Mouse (Mus musculus) MEL (cell line): Measurements from ENCODE around the gene Gtse1. TPM values are rescaled to one million over a fixed set of nuclear protein-coding genes. Genes with fewer than 3 reads are reported as not detected.

Experiments
- DNase-seq: peaks from one replicate; pipeline ENCODE4 v3.0.0; 2011; ENCODE audit warnings: low read depth, low spot score
- H3K27ac ChIP-seq: 2 replicates; pipeline ENCODE4 v1.5.1; 2012; ENCODE audit warnings: low read depth, mild to moderate bottlenecking, control low read depth, low read length, moderate library complexity; ENCODE audit not compliant: control insufficient read depth
- H3K27me3 ChIP-seq, 2 experiments: fragments of 150-350 bp in 1 of 2; sonication (generic) in 1 of 2; 2 replicates each; pipeline ENCODE4 v1.6.1; 2012; ENCODE audit warnings: low read length in 2 of 2, mild to moderate bottlenecking in 2 of 2, improper control_type of control experiment in 1 of 2, moderate library complexity in 1 of 2; ENCODE audit not compliant: insufficient read depth in 2 of 2, control insufficient read depth in 1 of 2
- H3K36me3 ChIP-seq, 2 experiments: 2 replicates each; pipeline ENCODE4 v1.6.1; 2012 to 2014; ENCODE audit warnings: low read length in 2 of 2, improper control_type of control experiment in 1 of 2, inconsistent platforms in 1 of 2, mild to moderate bottlenecking in 1 of 2; ENCODE audit not compliant: insufficient read depth in 2 of 2, control insufficient read depth in 1 of 2
- H3K4me1 ChIP-seq, 2 experiments: fragments of 150-350 bp in 1 of 2; sonication (generic) in 1 of 2; 2 replicates each; pipeline ENCODE4 v1.6.1; 2012; ENCODE audit warnings: low read length in 2 of 2, improper control_type of control experiment in 1 of 2, mild to moderate bottlenecking in 1 of 2; ENCODE audit not compliant: insufficient read depth in 2 of 2, control insufficient read depth in 1 of 2
- H3K4me3 ChIP-seq, 2 experiments: fragments of 150-350 bp in 1 of 2; sonication (generic) in 1 of 2; 2 replicates each; pipeline ENCODE4 v1.5.1; 2012; ENCODE audit warnings: low read depth in 2 of 2, low read length in 2 of 2, mild to moderate bottlenecking in 2 of 2, moderate library complexity in 2 of 2, control low read depth in 1 of 2, improper control_type of control experiment in 1 of 2; ENCODE audit not compliant: control insufficient read depth in 1 of 2, insufficient read depth in 1 of 2
- H3K79me2 ChIP-seq: 2 replicates; pipeline ENCODE4 v1.6.1; 2012; ENCODE audit warnings: mild to moderate bottlenecking, low read length, moderate library complexity; ENCODE audit not compliant: control insufficient read depth, poor library complexity, insufficient read depth
- H3K9ac ChIP-seq: 2 replicates; pipeline ENCODE4 v1.6.1; 2012; ENCODE audit warnings: low read depth, mild to moderate bottlenecking, control low read depth, low read length, moderate library complexity; ENCODE audit not compliant: control insufficient read depth, poor library complexity, severe bottlenecking
- H3K9me3 ChIP-seq: fragments of 150-350 bp; sonication (generic); replicated peaks from 2 replicates; pipeline ENCODE4 v1.6.1; 2012; ENCODE audit warnings: mild to moderate bottlenecking, low read length, improper control_type of control experiment, moderate library complexity; ENCODE audit not compliant: insufficient read depth
- CHD1 ChIP-seq: IDR thresholded peaks from 2 replicates; pipeline ENCODE4 v1.6.1; 2012; ENCODE audit warnings: low read depth, mild to moderate bottlenecking, inconsistent platforms, low read length, improper control_type of control experiment
- CTCF ChIP-seq, 3 experiments: IDR thresholded peaks in 2 of 3; conservative IDR thresholded peaks in 1 of 3; 2 replicates each; pipeline ENCODE4 v1.5.1; 2011 to 2012; ENCODE audit warnings: low read length in 3 of 3, low read depth in 2 of 3, mild to moderate bottlenecking in 2 of 3, improper control_type of control experiment in 1 of 3, inconsistent platforms in 1 of 3, mixed read lengths in 1 of 3, moderate library complexity in 1 of 3; ENCODE audit not compliant: control insufficient read depth in 1 of 3, insufficient read depth in 1 of 3, poor library complexity in 1 of 3, severe bottlenecking in 1 of 3
- ELF1 ChIP-seq: IDR thresholded peaks from 2 replicates; pipeline ENCODE4 v1.6.1; 2014; ENCODE audit warnings: low read depth, mild to moderate bottlenecking, inconsistent platforms, low read length, improper control_type of control experiment, moderate library complexity
- EP300 ChIP-seq, 2 experiments: IDR thresholded peaks; 2 replicates each; pipeline ENCODE4 v1.6.1; 2011; ENCODE audit warnings: improper control_type of control experiment in 2 of 2, low read length in 2 of 2, low read depth in 1 of 2, mild to moderate bottlenecking in 1 of 2
- GATA1 ChIP-seq: IDR thresholded peaks from 2 replicates; pipeline ENCODE4 v1.6.1; 2011; ENCODE audit warnings: low read depth, low read length, improper control_type of control experiment
- HCFC1 ChIP-seq: IDR thresholded peaks from 2 replicates; pipeline ENCODE4 v1.6.1; 2012; ENCODE audit warnings: low read depth, mild to moderate bottlenecking, inconsistent platforms, low read length, improper control_type of control experiment, moderate library complexity
- JUND ChIP-seq: IDR thresholded peaks from 2 replicates; pipeline ENCODE4 v1.6.1; 2011; ENCODE audit warnings: low read depth, mild to moderate bottlenecking, improper control_type of control experiment, low read length
- KAT2A ChIP-seq: conservative IDR thresholded peaks from 2 replicates; pipeline ENCODE4 v1.6.1; 2012; ENCODE audit warnings: low read depth, low read length, improper control_type of control experiment, inconsistent platforms
- MAX ChIP-seq: IDR thresholded peaks from 2 replicates; pipeline ENCODE4 v1.6.1; 2011; ENCODE audit warnings: low read length, improper control_type of control experiment
- MAZ ChIP-seq: IDR thresholded peaks from 2 replicates; pipeline ENCODE4 v1.6.1; 2012; ENCODE audit warnings: low read depth, mild to moderate bottlenecking, inconsistent platforms, low read length, improper control_type of control experiment
- MEF2A ChIP-seq: IDR thresholded peaks from 2 replicates; pipeline ENCODE4 v1.6.1; 2014; ENCODE audit warnings: low read depth, mild to moderate bottlenecking, inconsistent platforms, low read length, improper control_type of control experiment; ENCODE audit not compliant: poor library complexity, insufficient replicate concordance, severe bottlenecking; ENCODE audit errors: extremely low read depth
- MYB ChIP-seq: IDR thresholded peaks from 2 replicates; pipeline ENCODE4 v1.6.1; 2011; ENCODE audit warnings: mild to moderate bottlenecking, low read depth, low read length, improper control_type of control experiment
- NELFE ChIP-seq: IDR thresholded peaks from 2 replicates; pipeline ENCODE4 v1.6.1; 2011; ENCODE audit warnings: low read depth, low read length, improper control_type of control experiment
- NRF1 ChIP-seq: IDR thresholded peaks from 2 replicates; pipeline ENCODE4 v1.6.1; 2014; ENCODE audit warnings: low read depth, mild to moderate bottlenecking, inconsistent platforms, low read length, improper control_type of control experiment, moderate library complexity; ENCODE audit not compliant: poor library complexity, insufficient read depth, severe bottlenecking
- POLR2A ChIP-seq, 2 experiments: IDR thresholded peaks; 2 replicates each; pipeline ENCODE4 v1.6.1; 2011 to 2012; ENCODE audit warnings: low read length in 2 of 2, mild to moderate bottlenecking in 2 of 2, control low read depth in 1 of 2, improper control_type of control experiment in 1 of 2, low read depth in 1 of 2, moderate library complexity in 1 of 2; ENCODE audit not compliant: control insufficient read depth in 1 of 2, insufficient read depth in 1 of 2, poor library complexity in 1 of 2
- POLR2AphosphoS2 ChIP-seq: IDR thresholded peaks from 2 replicates; pipeline ENCODE4 v1.6.1; 2011; ENCODE audit warnings: low read length, improper control_type of control experiment
- POLR2AphosphoS5 ChIP-seq: IDR thresholded peaks from 2 replicates; pipeline ENCODE4 v1.6.1; 2012; ENCODE audit warnings: low read depth, borderline replicate concordance, mild to moderate bottlenecking, inconsistent platforms, low read length, moderate library complexity, mixed read lengths
- RAD21 ChIP-seq: IDR thresholded peaks from 2 replicates; pipeline ENCODE4 v1.6.1; 2011; ENCODE audit warnings: mild to moderate bottlenecking, low read depth, low read length, improper control_type of control experiment
- RCOR1 ChIP-seq: IDR thresholded peaks from 2 replicates; pipeline ENCODE4 v1.6.1; 2012; ENCODE audit warnings: low read depth, mild to moderate bottlenecking, inconsistent platforms, low read length, improper control_type of control experiment
- TAL1 ChIP-seq: IDR thresholded peaks from 2 replicates; pipeline ENCODE4 v1.6.1; 2012; ENCODE audit warnings: mild to moderate bottlenecking, inconsistent platforms, low read length, moderate library complexity, mixed read lengths
- TBP ChIP-seq: IDR thresholded peaks from 2 replicates; pipeline ENCODE4 v1.8.0; 2011; ENCODE audit warnings: low read depth, low read length, improper control_type of control experiment
- USF2 ChIP-seq, 2 experiments: IDR thresholded peaks; 2 replicates each; pipeline ENCODE4 v1.6.1; 2011 to 2012; ENCODE audit warnings: improper control_type of control experiment in 2 of 2, low read length in 2 of 2, borderline replicate concordance in 1 of 2, inconsistent platforms in 1 of 2, low read depth in 1 of 2, mild to moderate bottlenecking in 1 of 2; ENCODE audit not compliant: insufficient read depth in 1 of 2
- ZC3H11A ChIP-seq: IDR thresholded peaks from 2 replicates; pipeline ENCODE4 v1.6.1; 2012; ENCODE audit warnings: low read depth, mild to moderate bottlenecking, inconsistent platforms, low read length, improper control_type of control experiment
- ZKSCAN1 ChIP-seq: IDR thresholded peaks from 2 replicates; pipeline ENCODE4 v1.6.1; 2012; ENCODE audit warnings: low read depth, mild to moderate bottlenecking, inconsistent platforms, low read length, improper control_type of control experiment, moderate library complexity
- ZMIZ1 ChIP-seq: IDR thresholded peaks from 2 replicates; pipeline ENCODE4 v1.6.1; 2012; ENCODE audit warnings: low read depth, mild to moderate bottlenecking, inconsistent platforms, low read length, improper control_type of control experiment, moderate library complexity
- ZNF384 ChIP-seq: IDR thresholded peaks from 2 replicates; pipeline ENCODE4 v1.6.1; 2012; ENCODE audit warnings: low read depth, mild to moderate bottlenecking, inconsistent platforms, low read length, improper control_type of control experiment
- polyA plus RNA-seq, 2 experiments: library from polyadenylated mRNA; stranded (reverse) in 1 of 2; unstranded in 1 of 2; fragments of >175 nt in 1 of 2; fragments of >200 nt in 1 of 2; gene quantifications; 2 replicates each; pipeline versions ENCODE4 v1.2.1 to v1.2.4; 2012; ENCODE audit warnings: low replicate concordance in 2 of 2, low read depth in 1 of 2; ENCODE audit not compliant: insufficient read length in 2 of 2, insufficient read depth in 1 of 2, missing spikeins in 1 of 2
- total RNA-seq: library from RNA; depleted of rRNA; stranded (reverse); fragments of 300-350 nt; gene quantifications from 2 replicates; pipeline ENCODE4 v1.2.3, GENCODE M21; 2012

The Gtse1 gene
- total and polyA plus RNA-seq, 3 experiments: 22.6 to 38.3 TPM; not detected in 1

DNA sequence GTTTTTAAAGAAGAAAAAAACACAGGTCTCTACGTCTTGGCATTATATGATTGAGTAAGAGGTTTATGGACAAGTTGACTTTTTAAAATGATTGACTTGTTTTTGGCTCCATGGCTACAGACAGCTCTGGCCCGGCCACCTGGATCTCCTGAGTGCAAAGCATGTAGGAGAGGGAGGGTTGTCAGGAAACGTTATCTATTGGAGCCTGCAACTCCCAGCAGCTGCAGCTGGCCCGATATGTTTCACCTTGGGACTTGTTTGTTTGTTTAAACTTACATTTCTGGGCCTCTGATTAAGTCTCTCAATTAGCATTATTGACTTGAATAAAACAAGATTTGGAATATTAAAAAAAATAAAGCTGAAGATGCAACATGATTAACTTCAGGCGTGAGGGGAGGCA, 32.9 kb upstream of the Gtse1 start (continued):
- no peak for TF ChIP-seq CHD1

DNA sequence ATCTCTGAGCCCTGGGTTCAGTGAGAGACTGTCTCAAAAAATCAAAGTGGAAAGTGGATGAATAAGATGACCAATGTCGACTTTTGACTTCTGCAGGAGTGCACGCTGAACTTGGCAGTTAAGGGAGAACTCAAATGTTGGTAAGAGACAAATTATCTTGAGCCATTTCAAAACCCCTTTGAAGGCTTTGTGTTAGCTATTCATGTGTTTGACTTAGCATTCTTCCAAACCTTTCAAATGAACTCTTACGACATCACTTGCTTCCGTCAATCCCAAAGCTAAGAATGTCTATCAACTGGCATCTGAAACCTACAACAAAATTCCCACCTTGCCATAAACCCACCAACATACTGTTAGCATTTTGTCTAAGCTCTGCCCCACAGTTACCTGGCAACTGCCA, 31.5 kb upstream of the Gtse1 start:
- H3K79me2 ChIP-seq: no peaks in the 10 kb centered on the region
- no peak for TF ChIP-seq USF2 (IDR thresholded peaks at IDR 0.05; ENCODE audit: borderline replicate concordance in 1 of 2, insufficient read depth in 1 of 2, low read depth in 1 of 2, low read length in 2 of 2)
- no peak for TF ChIP-seq MAX
- no peak for TF ChIP-seq ELF1
- TF ChIP-seq MEF2A: no peak
- TF ChIP-seq JUND: no peak
- TF ChIP-seq RCOR1: no peak
- TF ChIP-seq EP300 (IDR thresholded peaks at IDR 0.05; ENCODE audit: low read depth in 1 of 2, low read length in 2 of 2): no peak
- TF ChIP-seq POLR2A (IDR thresholded peaks at IDR 0.05; ENCODE audit: control insufficient read depth in 1 of 2, insufficient read depth in 1 of 2, low read depth in 1 of 2, low read length in 2 of 2, poor library complexity in 1 of 2): no peak
- TF ChIP-seq MYB: no peak
- TF ChIP-seq ZKSCAN1: no peak
- TF ChIP-seq ZMIZ1: no peak
- no peak for TF ChIP-seq POLR2AphosphoS5
- no peak for TF ChIP-seq GATA1
- TF ChIP-seq NELFE: no peak
- TF ChIP-seq TBP: no peak
- H3K4me1 ChIP-seq: peaks cover 2 to 13% of the 10 kb centered on the region in 2 experiments
- H3K36me3 ChIP-seq: 0 out of 4 replicates have a peak, but pooled peaks cover 0 to 3% of the 10 kb centered on the region in 2 experiments
- H3K27me3 ChIP-seq: no peaks in the 10 kb centered on the region
- H3K27ac ChIP-seq: no peak overlapping the region
- no peak overlapping the region for H3K9ac ChIP-seq
- H3K9me3 ChIP-seq: no peaks in the 10 kb centered on the region
- no peak overlapping the region for H3K4me3 ChIP-seq
- DNase-seq: no peak

DNA sequence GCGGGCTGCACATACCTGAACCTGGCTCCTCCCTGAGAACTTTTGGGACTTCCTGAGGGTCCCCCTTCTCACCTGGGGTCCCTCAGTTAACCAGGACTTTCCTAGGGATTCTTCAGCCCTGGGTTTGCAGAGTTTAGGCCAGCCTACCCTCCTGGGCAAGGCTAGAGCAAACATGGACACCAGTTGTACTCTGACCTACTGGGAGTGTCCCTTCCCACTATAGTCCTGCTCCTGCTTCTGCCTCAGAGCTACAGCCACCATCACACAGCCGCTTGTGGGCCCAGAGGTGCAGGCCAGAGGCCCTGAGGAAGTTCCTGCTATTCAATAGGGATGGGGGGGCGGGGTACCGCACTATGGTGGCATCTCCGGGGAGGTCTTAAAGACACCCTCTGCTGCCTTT, 30.1 kb upstream of the Gtse1 start:
- Histone ChIP-seq H3K9ac (no peak overlapping the region), H3K36me3 (0 out of 4 replicates have a peak, but pooled peaks cover 0 to 3% of the 10 kb centered on the region in 2 experiments), H3K27ac (no peak overlapping the region), H3K4me1 (peaks cover 2 to 13% of the 10 kb centered on the region in 2 experiments), H3K9me3 (no peaks in the 10 kb centered on the region), H3K4me3 (no peak overlapping the region), H3K79me2 (no peaks in the 10 kb centered on the region), H3K27me3 (no peaks in the 10 kb centered on the region)
- no peak for TF ChIP-seq ZMIZ1
- TF ChIP-seq POLR2AphosphoS2: no peak
- no peak for TF ChIP-seq ZC3H11A
- no peak for TF ChIP-seq TAL1
- TF ChIP-seq RAD21: no peak
- TF ChIP-seq ZNF384: no peak
- no peak for TF ChIP-seq KAT2A
- TF ChIP-seq TBP: no peak
- no peak for TF ChIP-seq MAX
- TF ChIP-seq USF2 (IDR thresholded peaks at IDR 0.05; ENCODE audit: borderline replicate concordance in 1 of 2, insufficient read depth in 1 of 2, low read depth in 1 of 2, low read length in 2 of 2): no peak
- no peak for TF ChIP-seq NRF1
- TF ChIP-seq POLR2A (IDR thresholded peaks at IDR 0.05; ENCODE audit: control insufficient read depth in 1 of 2, insufficient read depth in 1 of 2, low read depth in 1 of 2, low read length in 2 of 2, poor library complexity in 1 of 2): no peak
- TF ChIP-seq MEF2A: no peak
- TF ChIP-seq MAZ: no peak
- TF ChIP-seq HCFC1: no peak
- no peak for TF ChIP-seq CTCF (IDR thresholded peaks at IDR 0.05 in 2 of 3, conservative IDR thresholded peaks at IDR 0.05 in 1 of 3; ENCODE audit: control insufficient read depth in 1 of 3, insufficient read depth in 1 of 3, low read depth in 2 of 3, low read length in 3 of 3, poor library complexity in 1 of 3, severe bottlenecking in 1 of 3)
- DNase-seq: no peak
